Mouse (Mus musculus): ENCODE data around the gene Tube1.

Gene Tube1

GRCm38 (mm10) chr10:39133462-39134310, at the start of gene Tube1, which contains the start of gene Fam229b:
Gene Tube1, plus strand, starts transcription at chr10:39133976.
Gene Fam229b, minus strand, starts transcription at chr10:39133914.
- H3K36me3 ChIP-seq (ENCODE audit: control insufficient read depth, insufficient read depth, low read length, poor library complexity, severe bottlenecking) = no peaks in the 10 kb centered on the region
- peak; percentile 94 for DNase-seq (ENCODE audit: low read depth, low spot score)
- no peaks in the 10 kb centered on the region for H3K27me3 ChIP-seq (ENCODE audit: control insufficient read depth, insufficient read depth, low read length, poor library complexity, severe bottlenecking)

GRCm38 (mm10) chr10:39096981-39097380, 36.8 kb upstream of the Tube1 start:
- peak; percentile 3 for DNase-seq (ENCODE audit: low read depth, low spot score)
- Histone ChIP-seq H3K27me3 (ENCODE audit: control insufficient read depth, insufficient read depth, low read length, poor library complexity, severe bottlenecking) (no peaks in the 10 kb centered on the region), H3K36me3 (ENCODE audit: control insufficient read depth, insufficient read depth, low read length, poor library complexity, severe bottlenecking) (no peaks in the 10 kb centered on the region; the same call in 1 of the 2 replicates)

GRCm38 (mm10) chr10:39098746-39099145, 35.0 kb upstream of the Tube1 start:
- no peaks in the 10 kb centered on the region; the same call in 1 of the 2 replicates for H3K36me3 ChIP-seq (ENCODE audit: control insufficient read depth, insufficient read depth, low read length, poor library complexity, severe bottlenecking)
- no peak for DNase-seq (ENCODE audit: low read depth, low spot score)
- no peaks in the 10 kb centered on the region for H3K27me3 ChIP-seq (ENCODE audit: control insufficient read depth, insufficient read depth, low read length, poor library complexity, severe bottlenecking)

- H3K36me3 ChIP-seq (ENCODE audit: control insufficient read depth, insufficient read depth, low read length, poor library complexity, severe bottlenecking) = no peaks in the 10 kb centered on the region
- no peaks in the 10 kb centered on the region for H3K27me3 ChIP-seq (ENCODE audit: control insufficient read depth, insufficient read depth, low read length, poor library complexity, severe bottlenecking)
- no peak for DNase-seq (ENCODE audit: low read depth, low spot score)
These were observed 28.9 kb upstream of the Tube1 start for GRCm38 (mm10) chr10:39104803-39105449.

GRCm38 (mm10) chr10:39106413-39106812, 27.4 kb upstream of the Tube1 start:
- DNase-seq (ENCODE audit: low read depth, low spot score) = no peak
- Histone ChIP-seq H3K36me3 (ENCODE audit: control insufficient read depth, insufficient read depth, low read length, poor library complexity, severe bottlenecking) (no peaks in the 10 kb centered on the region), H3K27me3 (ENCODE audit: control insufficient read depth, insufficient read depth, low read length, poor library complexity, severe bottlenecking) (no peaks in the 10 kb centered on the region)

GRCm38 (mm10) chr10:39106935-39107334, 26.8 kb upstream of the Tube1 start:
- DNase-seq (ENCODE audit: low read depth, low spot score) = no peak
- no peaks in the 10 kb centered on the region for H3K27me3 ChIP-seq (ENCODE audit: control insufficient read depth, insufficient read depth, low read length, poor library complexity, severe bottlenecking)
- H3K36me3 ChIP-seq (ENCODE audit: control insufficient read depth, insufficient read depth, low read length, poor library complexity, severe bottlenecking) = no peaks in the 10 kb centered on the region

- Histone ChIP-seq H3K36me3 (ENCODE audit: control insufficient read depth, insufficient read depth, low read length, poor library complexity, severe bottlenecking) (no peaks in the 10 kb centered on the region), H3K27me3 (ENCODE audit: control insufficient read depth, insufficient read depth, low read length, poor library complexity, severe bottlenecking) (no peaks in the 10 kb centered on the region)
- DNase-seq (ENCODE audit: low read depth, low spot score) = no peak
These were observed 24.8 kb upstream of the Tube1 start for GRCm38 (mm10) chr10:39108837-39109488.

- DNase-seq (ENCODE audit: low read depth, low spot score) = no peak
- Histone ChIP-seq H3K36me3 (ENCODE audit: control insufficient read depth, insufficient read depth, low read length, poor library complexity, severe bottlenecking) (no peaks in the 10 kb centered on the region), H3K27me3 (ENCODE audit: control insufficient read depth, insufficient read depth, low read length, poor library complexity, severe bottlenecking) (no peaks in the 10 kb centered on the region)
These were observed 24.3 kb upstream of the Tube1 start for GRCm38 (mm10) chr10:39109489-39109874.

GRCm38 (mm10) chr10:39121412-39121811, 12.4 kb upstream of the Tube1 start:
- no peaks in the 10 kb centered on the region for H3K36me3 ChIP-seq (ENCODE audit: control insufficient read depth, insufficient read depth, low read length, poor library complexity, severe bottlenecking)
- no peak for DNase-seq (ENCODE audit: low read depth, low spot score)

GRCm38 (mm10) chr10:39137766-39138165, 4.0 kb downstream of the Tube1 start:
- Histone ChIP-seq H3K27me3 (ENCODE audit: control insufficient read depth, insufficient read depth, low read length, poor library complexity, severe bottlenecking) (no peaks in the 10 kb centered on the region), H3K36me3 (ENCODE audit: control insufficient read depth, insufficient read depth, low read length, poor library complexity, severe bottlenecking) (0 out of 2 replicates have a peak, but pooled peaks cover 3% of the 10 kb centered on the region)
- no peak for DNase-seq (ENCODE audit: low read depth, low spot score)

More at GRCm38 (mm10) chr10:39121412-39121811, 12.4 kb upstream of the Tube1 start:
- H3K27me3 ChIP-seq (ENCODE audit: control insufficient read depth, insufficient read depth, low read length, poor library complexity, severe bottlenecking) = no peaks in the 10 kb centered on the region

- Histone ChIP-seq H3K27me3 (ENCODE audit: control insufficient read depth, insufficient read depth, low read length, poor library complexity, severe bottlenecking) (no peaks in the 10 kb centered on the region), H3K36me3 (ENCODE audit: control insufficient read depth, insufficient read depth, low read length, poor library complexity, severe bottlenecking) (0 out of 2 replicates have a peak, but pooled peaks cover 3% of the 10 kb centered on the region)
- DNase-seq (ENCODE audit: low read depth, low spot score) = no peak
These were observed 5.0 kb downstream of the Tube1 start for GRCm38 (mm10) chr10:39138761-39139160.

- no peaks in the 10 kb centered on the region for H3K27me3 ChIP-seq (ENCODE audit: control insufficient read depth, insufficient read depth, low read length, poor library complexity, severe bottlenecking)
- peaks cover 7% of the 10 kb centered on the region; the same call in 1 of the 2 replicates for H3K36me3 ChIP-seq (ENCODE audit: control insufficient read depth, insufficient read depth, low read length, poor library complexity, severe bottlenecking)
- no peak for DNase-seq (ENCODE audit: low read depth, low spot score)
These were observed 7.1 kb downstream of the Tube1 start for GRCm38 (mm10) chr10:39140843-39141242.

GRCm38 (mm10) chr10:39141401-39141800, 7.6 kb downstream of the Tube1 start:
- Histone ChIP-seq H3K27me3 (ENCODE audit: control insufficient read depth, insufficient read depth, low read length, poor library complexity, severe bottlenecking) (no peaks in the 10 kb centered on the region), H3K36me3 (ENCODE audit: control insufficient read depth, insufficient read depth, low read length, poor library complexity, severe bottlenecking) (peaks cover 9% of the 10 kb centered on the region; the same call in 1 of the 2 replicates)
- DNase-seq (ENCODE audit: low read depth, low spot score) = no peak

GRCm38 (mm10) chr10:39142216-39142615, 8.4 kb downstream of the Tube1 start:
- H3K36me3 ChIP-seq (ENCODE audit: control insufficient read depth, insufficient read depth, low read length, poor library complexity, severe bottlenecking) = peaks cover 9% of the 10 kb centered on the region; the same call in 1 of the 2 replicates
- DNase-seq (ENCODE audit: low read depth, low spot score) = no peak
- no peaks in the 10 kb centered on the region for H3K27me3 ChIP-seq (ENCODE audit: control insufficient read depth, insufficient read depth, low read length, poor library complexity, severe bottlenecking)

- DNase-seq (ENCODE audit: low read depth, low spot score) = no peak
- no peaks in the 10 kb centered on the region for H3K36me3 ChIP-seq (ENCODE audit: control insufficient read depth, insufficient read depth, low read length, poor library complexity, severe bottlenecking)
- H3K27me3 ChIP-seq (ENCODE audit: control insufficient read depth, insufficient read depth, low read length, poor library complexity, severe bottlenecking) = no peaks in the 10 kb centered on the region
These were observed 22.9 kb downstream of the Tube1 start for GRCm38 (mm10) chr10:39156719-39157118.
